Mouse (Mus musculus) cerebellum, adult 2 months (tissue): ENCODE data around the gene Ctnnbl1.

Source experiments
- CTCF ChIP-seq: fragments of 200-500 bp; IDR thresholded peaks from 2 replicates; pipeline ENCODE4 v1.5.1; 2011; ENCODE audit warnings: low read depth, mild to moderate bottlenecking, control low read depth, low read length, moderate library complexity, borderline replicate concordance; ENCODE audit not compliant: insufficient read depth
- POLR2A ChIP-seq: fragments of 200-500 bp; IDR thresholded peaks from 2 replicates; pipeline ENCODE4 v1.6.1; 2011; ENCODE audit warnings: low read length, control low read depth, borderline replicate concordance; ENCODE audit not compliant: insufficient read depth

GRCm38 (mm10) chr2:157881939-157882338 lies 144.7 kb downstream of the Ctnnbl1 start:
- TF ChIP-seq POLR2A: no peak
- no peak for TF ChIP-seq CTCF
